Mouse (Mus musculus): ENCODE results near the gene Ccdc155.

Gene Ccdc155

GRCm38 (mm10) chr7:45141319-45141718 is 63.4 kb downstream of the Ccdc155 start:
- DNase-seq = peak in 1 of 2 experiments; percentile 59

DNA sequence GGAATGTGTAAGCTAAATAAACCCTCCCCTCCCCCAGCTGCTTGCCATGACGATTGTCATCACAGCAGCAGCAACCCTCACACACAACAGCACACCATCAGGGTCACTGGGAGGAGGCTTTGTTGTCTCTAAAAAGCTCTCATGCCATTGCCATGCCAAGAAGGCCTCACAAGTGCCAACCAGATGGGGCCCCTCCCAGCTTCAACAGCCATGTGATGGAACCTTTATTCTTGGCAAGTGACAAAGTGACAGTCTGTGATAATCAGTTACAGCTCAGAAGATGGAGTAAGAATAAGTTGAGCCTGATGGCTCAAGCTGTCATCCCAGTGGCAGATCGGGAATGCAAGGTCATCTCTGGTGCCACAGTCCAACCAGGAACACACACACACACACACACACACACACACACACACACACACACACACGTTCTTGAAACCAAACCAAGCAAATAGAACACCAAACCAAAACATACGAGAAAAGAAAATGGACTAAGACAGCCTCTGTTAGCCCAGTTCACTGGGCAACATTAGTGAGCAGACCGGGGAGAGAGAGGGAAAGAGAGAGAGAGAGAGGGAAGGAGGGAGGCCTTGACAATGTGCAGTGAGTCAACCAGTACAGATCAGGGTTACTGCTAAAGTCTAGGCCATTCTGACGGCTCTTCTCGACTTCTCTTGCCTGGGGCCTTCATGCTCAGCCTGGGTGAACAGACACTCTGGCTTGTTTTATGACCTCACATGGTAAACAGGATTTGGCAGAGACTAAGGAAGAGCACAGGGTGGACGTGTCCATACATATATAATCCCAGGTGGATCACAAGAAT is 64.6 kb downstream of the Ccdc155 start:
- no peak for DNase-seq

DNA sequence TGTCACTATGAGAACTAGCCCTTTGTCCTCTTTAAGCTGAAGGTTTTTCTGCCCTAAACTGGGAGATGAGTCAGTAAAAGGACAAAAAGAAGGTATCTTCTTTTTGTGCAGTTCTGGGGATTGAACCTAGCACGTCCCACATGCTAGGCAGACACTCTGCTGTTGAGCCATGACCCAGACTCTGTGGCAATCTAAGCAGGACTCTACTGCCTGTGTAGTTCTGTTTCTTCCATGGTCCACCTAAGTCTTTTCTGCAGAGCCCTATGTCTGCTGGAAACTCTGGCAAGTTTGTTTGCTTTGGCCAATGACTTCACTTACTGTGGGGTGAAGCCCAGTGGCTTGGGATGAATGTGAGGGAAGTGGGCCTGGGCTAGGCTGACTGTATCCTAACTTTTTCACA is 66.3 kb downstream of the Ccdc155 start:
- no peak for DNase-seq

GRCm38 (mm10) chr7:45137171-45138006 is 67.3 kb downstream of the Ccdc155 start:
- no peak for DNase-seq

- DNase-seq = peak; percentile 82 to 91
Observed at GRCm38 (mm10) chr7:45135993-45136567, 68.6 kb downstream of the Ccdc155 start, which contains the start of the genes Gm45713 and Flt3l. Gene Gm45713 (minus strand): TSS chr7:45136231. Gene Flt3l (minus strand): TSS chr7:45136432.

- no peak for DNase-seq
Observed at GRCm38 (mm10) chr7:45135370-45135769, 69.3 kb downstream of the Ccdc155 start.

DNA sequence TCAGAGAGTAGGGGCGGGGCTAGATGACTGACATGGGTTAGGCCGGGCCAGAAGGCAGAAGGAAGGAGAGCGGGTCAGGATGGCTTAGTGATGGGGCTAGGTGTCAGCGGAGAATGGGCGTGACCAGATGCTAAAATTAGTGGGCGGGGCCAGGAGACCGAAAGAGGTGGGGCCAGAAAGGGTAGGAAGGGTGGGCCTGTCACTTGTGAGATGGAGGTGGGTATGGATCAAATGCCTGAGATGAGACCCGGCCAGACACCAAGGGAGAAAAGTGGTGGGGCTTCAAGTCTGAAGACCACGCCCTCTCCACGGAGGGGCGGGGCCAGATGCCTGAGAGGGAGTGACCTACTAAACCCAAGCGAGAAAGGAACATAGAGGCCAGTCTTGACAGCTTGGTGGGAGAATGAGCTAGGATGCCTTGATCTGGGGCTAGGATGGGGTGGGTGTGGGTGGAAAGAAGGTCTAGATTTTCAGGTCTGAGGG is 70.1 kb downstream of the Ccdc155 start:
- DNase-seq = peak in 1 of 2 experiments; percentile 49
